Mouse (Mus musculus) neural tube, embryonic 11.5 days (tissue): ENCODE results near the gene Agt. TPM values are rescaled to one million over a fixed set of nuclear protein-coding genes. Genes with fewer than 3 reads are reported as not detected.

Experiments used
- ATAC-seq: fragments of 200-750 bp; cut with Nextera tagmentation; 2 replicates; pipeline ENCODE4 v1.8.0; 2017; ENCODE audit warnings: moderate number of reproducible peaks, mild to moderate bottlenecking, moderate TSS enrichment, moderate library complexity; ENCODE audit not compliant: insufficient read depth, low FRiP score, low TSS enrichment
- DNase-seq: peaks from one replicate; pipeline ENCODE4 v3.0.0-alpha.2; 2015; ENCODE audit warnings: low spot score
- H3K27ac ChIP-seq: fragments of 300-500 bp; sonication (generic); 2 replicates; pipeline ENCODE4 v1.5.1; 2014; ENCODE audit warnings: low read depth, mild to moderate bottlenecking, low read length
- H3K27me3 ChIP-seq: fragments of 300-500 bp; sonication (generic); 2 replicates; pipeline ENCODE4 v1.6.1; 2014; ENCODE audit warnings: mild to moderate bottlenecking, low read length, mixed read lengths; ENCODE audit not compliant: control insufficient read depth, insufficient read depth
- H3K36me3 ChIP-seq: fragments of 300-500 bp; sonication (generic); 2 replicates; pipeline ENCODE4 v1.6.1; 2014; ENCODE audit warnings: mild to moderate bottlenecking, low read length, moderate library complexity, mixed read lengths; ENCODE audit not compliant: control insufficient read depth, insufficient read depth
- H3K4me1 ChIP-seq: fragments of 300-500 bp; sonication (generic); 2 replicates; pipeline ENCODE4 v1.6.1; 2014; ENCODE audit warnings: low read length, mixed read lengths; ENCODE audit not compliant: control insufficient read depth, insufficient read depth
- H3K4me2 ChIP-seq: fragments of 300-500 bp; sonication (generic); 2 replicates; pipeline ENCODE4 v1.6.1; 2014; ENCODE audit warnings: low read depth, mild to moderate bottlenecking, moderate library complexity
- H3K4me3 ChIP-seq: fragments of 300-500 bp; sonication (generic); 2 replicates; pipeline ENCODE4 v1.5.1; 2014; ENCODE audit warnings: low read depth, low read length
- H3K9ac ChIP-seq: fragments of 300-500 bp; sonication (generic); 2 replicates; pipeline ENCODE4 v1.6.1; 2014; ENCODE audit warnings: mild to moderate bottlenecking, low read length
- H3K9me3 ChIP-seq: fragments of 300-500 bp; sonication (generic); 2 replicates; pipeline ENCODE4 v1.6.1; 2016; ENCODE audit warnings: low read length; ENCODE audit not compliant: control insufficient read depth
- WGBS: fragments of 180-500 bp; shearing (Covaris S2); extraction: QIAGEN DNeasy Blood & Tissue Kit; methylation state at CpG from one replicate; pipeline ENCODE4 v1.1.7; 2014; 5-methylcytosine and 5-hydroxymethylcytosine counted together
- polyA plus RNA-seq: library from polyadenylated mRNA; unstranded; fragments of >200 nt; fragmentation: Nextera tagmentation; extraction: Ambion mirVana; gene quantifications from 2 replicates; pipeline ENCODE4 v1.2.1, GENCODE M21; 2014

Gene Agt
- polyA plus RNA-seq, 1 experiment from 2014 or later, result 0.12 TPM

GRCm38 (mm10) chr8:124526261-124526660 lies 43.2 kb downstream of the Agt start:
- no peak for ATAC-seq
- H3K9ac ChIP-seq, result no peak overlapping the region
- no peak overlapping the region for H3K4me2 ChIP-seq
- WGBS, result 94% methylated on average over 11 of the region's 11 CpGs
- no peak overlapping the region for H3K4me3 ChIP-seq
- H3K27me3 ChIP-seq, result no peaks in the 10 kb centered on the region
- H3K27ac ChIP-seq, result no peak overlapping the region
- H3K9me3 ChIP-seq, result no peaks in the 10 kb centered on the region
- no peak for DNase-seq
- H3K4me1 ChIP-seq, result peaks cover 6% of the 10 kb centered on the region
- H3K36me3 ChIP-seq, result peaks cover 4% of the 10 kb centered on the region

GRCm38 (mm10) chr8:124521946-124522345 lies 47.6 kb downstream of the Agt start:
- H3K9me3 ChIP-seq, result no peaks in the 10 kb centered on the region
- 90% methylated on average over 6 of the region's 6 CpGs for WGBS
- H3K4me2 ChIP-seq, result no peak overlapping the region
- DNase-seq (no peak), ATAC-seq (no peak)
- no peak overlapping the region; the same call in 1 of the 2 replicates for H3K9ac ChIP-seq
- H3K4me3 ChIP-seq, result peak overlapping the region; percentile 81
- peaks cover 7% of the 10 kb centered on the region for H3K4me1 ChIP-seq
- no peak overlapping the region for H3K27ac ChIP-seq
- no peaks in the 10 kb centered on the region for H3K27me3 ChIP-seq
- H3K36me3 ChIP-seq, result peaks cover 2% of the 10 kb centered on the region; the same call in 1 of the 2 replicates

- WGBS, result 10% methylated on average over 50 of the region's 50 CpGs
- no peak within 1 kb of the TSS for H3K27ac ChIP-seq
Observed at GRCm38 (mm10) chr8:124520249-124521080, 49.0 kb downstream of the Agt start, which contains the start of gene Cog2. TSS of gene Cog2 (plus strand) at chr8:124520767.

GRCm38 (mm10) chr8:124517142-124517541 lies 52.4 kb downstream of the Agt start:
- 74% methylated on average over 6 of the region's 6 CpGs for WGBS
- no peak for DNase-seq
- H3K4me2 ChIP-seq, result no peak overlapping the region
- ATAC-seq, result no peak
- peaks cover 7% of the 10 kb centered on the region for H3K4me1 ChIP-seq
- H3K36me3 ChIP-seq, result no peaks in the 10 kb centered on the region
- H3K27ac ChIP-seq, result no peak overlapping the region
- H3K9me3 ChIP-seq, result no peaks in the 10 kb centered on the region
- H3K9ac ChIP-seq, result no peak overlapping the region
- no peak overlapping the region for H3K4me3 ChIP-seq
- no peaks in the 10 kb centered on the region for H3K27me3 ChIP-seq

More at GRCm38 (mm10) chr8:124520249-124521080, 49.0 kb downstream of the Agt start, which contains the start of gene Cog2:
- ATAC-seq (peak; percentile 99), DNase-seq (peak; percentile 95)
- H3K36me3 ChIP-seq, result no peaks in the 10 kb centered on the region
- H3K4me2 ChIP-seq, result peak within 1 kb of the TSS; percentile 88
- H3K9me3 ChIP-seq, result no peaks in the 10 kb centered on the region
- H3K4me1 ChIP-seq, result peaks cover 7% of the 10 kb centered on the region
- H3K9ac ChIP-seq, result peak within 1 kb of the TSS; percentile 71
- peak within 1 kb of the TSS; percentile 81 for H3K4me3 ChIP-seq
- no peaks in the 10 kb centered on the region for H3K27me3 ChIP-seq

- H3K27ac ChIP-seq, result no peak overlapping the region
- H3K9ac ChIP-seq, result no peak overlapping the region
- H3K36me3 ChIP-seq, result no peaks in the 10 kb centered on the region
- no peak overlapping the region for H3K4me2 ChIP-seq
- no peaks in the 10 kb centered on the region for H3K9me3 ChIP-seq
- no peak for DNase-seq
- 75% methylated on average over 6 of the region's 6 CpGs for WGBS
- no peak overlapping the region for H3K4me3 ChIP-seq
- no peak for ATAC-seq
- peaks cover 4% of the 10 kb centered on the region for H3K4me1 ChIP-seq
- H3K27me3 ChIP-seq, result no peaks in the 10 kb centered on the region
Observed at GRCm38 (mm10) chr8:124516525-124516924, 53.0 kb downstream of the Agt start.

- 79% methylated on average over 3 of the region's 3 CpGs for WGBS
- no peak for DNase-seq
- Histone ChIP-seq H3K4me1 (no peaks in the 10 kb centered on the region), H3K9ac (no peak overlapping the region), H3K27ac (no peak overlapping the region), H3K9me3 (no peaks in the 10 kb centered on the region), H3K36me3 (no peaks in the 10 kb centered on the region), H3K4me2 (no peak overlapping the region), H3K4me3 (no peak overlapping the region), H3K27me3 (no peaks in the 10 kb centered on the region)
- ATAC-seq, result no peak
Observed at GRCm38 (mm10) chr8:124516039-124516438, 53.5 kb downstream of the Agt start.

GRCm38 (mm10) chr8:124509156-124509555 lies 60.4 kb downstream of the Agt start:
- WGBS, result 82% methylated on average over 3 of the region's 3 CpGs
- Histone ChIP-seq H3K4me1 (no peaks in the 10 kb centered on the region), H3K27me3 (no peaks in the 10 kb centered on the region), H3K27ac (no peak overlapping the region), H3K4me2 (no peak overlapping the region), H3K9me3 (no peaks in the 10 kb centered on the region), H3K4me3 (no peak overlapping the region), H3K9ac (no peak overlapping the region), H3K36me3 (no peaks in the 10 kb centered on the region)
- DNase-seq (no peak), ATAC-seq (no peak)

GRCm38 (mm10) chr8:124508321-124508695 lies 61.2 kb downstream of the Agt start:
- ATAC-seq, result no peak
- DNase-seq, result no peak
- Histone ChIP-seq H3K4me1 (no peaks in the 10 kb centered on the region), H3K4me2 (no peak overlapping the region), H3K9ac (no peak overlapping the region), H3K9me3 (no peaks in the 10 kb centered on the region), H3K27me3 (no peaks in the 10 kb centered on the region), H3K36me3 (no peaks in the 10 kb centered on the region), H3K27ac (no peak overlapping the region), H3K4me3 (no peak overlapping the region)
- WGBS, result 69% methylated on average over 6 of the region's 6 CpGs
